Mouse (Mus musculus): ENCODE results near the gene Map3k10.

GRCm38 (mm10) chr7:27657824-27658395 lies 16.5 kb downstream of the Map3k10 start:
- TF ChIP-seq CTCF (conservative IDR thresholded peaks at IDR 0.05; ENCODE audit: low read length) (no peak), POU5F1 (IDR thresholded peaks at IDR 0.05; ENCODE audit: borderline replicate concordance, low read length) (no peak), NANOG (IDR thresholded peaks at IDR 0.05; ENCODE audit: borderline replicate concordance, low read length) (no peak)

Measured in E14TG2a.4 (cell line).